Mouse (Mus musculus) erythroblast, embryonic 14.5 days (primary cell): ENCODE data around the gene Adgrd1.

ENCODE experiments used
- GATA1 ChIP-seq: IDR thresholded peaks from 2 replicates; pipeline ENCODE4 v1.6.1; 2012; ENCODE audit warnings: low read length, inconsistent platforms, mixed read lengths
- TAL1 ChIP-seq: IDR thresholded peaks from 3 replicates; pipeline ENCODE4 v1.6.1; 2012; ENCODE audit warnings: low read length, inconsistent platforms, mixed read lengths

- TF ChIP-seq GATA1, result no peak
- no peak for TF ChIP-seq TAL1
Observed at GRCm38 (mm10) chr5:129061579-129061978, 35.0 kb upstream of the Adgrd1 start.
